Mouse (Mus musculus): ENCODE results near the gene Polr3gl. TPM values are rescaled to one million over a fixed set of nuclear protein-coding genes. Genes with fewer than 3 reads are reported as not detected.

The Polr3gl gene
- polyA plus RNA-seq, 1 experiment from 2014 or later = 28.4 TPM

- Histone ChIP-seq H3K27ac (ENCODE audit: low read depth, low read length) (no peak overlapping the region), H3K4me1 (replicated peaks; ENCODE audit: control insufficient read depth, insufficient read depth, low read length) (peaks cover 10% of the 10 kb centered on the region), H3K9ac (ENCODE audit: low read length) (peak overlapping the region; percentile 73), H3K36me3 (ENCODE audit: control insufficient read depth, insufficient read depth, low read length) (peaks cover 6% of the 10 kb centered on the region; the same call in 1 of the 2 replicates), H3K4me3 (ENCODE audit: low read depth, low read length) (peak overlapping the region; percentile 65), H3K9me3 (ENCODE audit: control insufficient read depth, low read length) (no peaks in the 10 kb centered on the region), H3K27me3 (ENCODE audit: control insufficient read depth, insufficient read depth, low read length) (no peaks in the 10 kb centered on the region), H3K4me2 (ENCODE audit: low read depth, low read length, severe bottlenecking) (peak overlapping the region; percentile 86)
- no peak for ATAC-seq (replicated peaks; ENCODE audit: low FRiP score)
- no peak for DNase-seq (ENCODE audit: low spot score)
- WGBS = 56% methylated on average over 10 of the region's 10 CpGs
Observed at GRCm38 (mm10) chr3:96558668-96559196, 35.2 kb downstream of the Polr3gl start.

DNA sequence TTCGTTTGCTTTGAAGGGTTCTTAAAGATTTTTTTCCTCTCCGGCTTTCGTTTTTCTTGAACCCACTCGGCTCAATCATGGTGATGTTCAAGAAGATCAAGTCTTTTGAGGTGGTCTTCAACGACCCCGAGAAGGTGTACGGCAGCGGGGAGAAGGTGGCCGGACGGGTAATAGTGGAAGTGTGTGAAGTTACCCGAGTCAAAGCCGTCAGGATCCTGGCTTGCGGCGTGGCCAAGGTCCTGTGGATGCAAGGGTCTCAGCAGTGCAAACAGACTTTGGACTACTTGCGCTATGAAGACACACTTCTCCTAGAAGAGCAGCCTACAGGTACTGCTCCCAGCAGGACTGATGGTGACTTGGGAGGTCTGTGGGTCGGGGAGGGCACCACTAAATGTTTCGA, 35.8 kb downstream of the Polr3gl start:
- Histone ChIP-seq H3K4me3 (ENCODE audit: low read depth, low read length) (peak overlapping the region; percentile 65), H3K4me1 (replicated peaks; ENCODE audit: control insufficient read depth, insufficient read depth, low read length) (peaks cover 10% of the 10 kb centered on the region), H3K27me3 (ENCODE audit: control insufficient read depth, insufficient read depth, low read length) (no peaks in the 10 kb centered on the region), H3K36me3 (ENCODE audit: control insufficient read depth, insufficient read depth, low read length) (peaks cover 6% of the 10 kb centered on the region; the same call in 1 of the 2 replicates), H3K9ac (ENCODE audit: low read length) (peak overlapping the region; percentile 73), H3K4me2 (ENCODE audit: low read depth, low read length, severe bottlenecking) (peak overlapping the region; percentile 86), H3K27ac (ENCODE audit: low read depth, low read length) (no peak overlapping the region; the same call in 1 of the 2 replicates), H3K9me3 (ENCODE audit: control insufficient read depth, low read length) (no peaks in the 10 kb centered on the region)
- DNase-seq (ENCODE audit: low spot score) (no peak), ATAC-seq (replicated peaks; ENCODE audit: low FRiP score) (0 out of 2 replicates have a peak, but pooled peaks have one; percentile 29)
- 1% methylated on average over 17 of the region's 17 CpGs for WGBS

GRCm38 (mm10) chr3:96557694-96558093, 36.3 kb downstream of the Polr3gl start, which contains the start of gene Txnip:
Gene Txnip, plus strand, starts transcription at chr3:96557957.
- H3K9ac ChIP-seq (ENCODE audit: low read length) = peak within 1 kb of the TSS; percentile 73
- DNase-seq (ENCODE audit: low spot score) = peak; percentile 99
- peak within 1 kb of the TSS; percentile 86 for H3K4me2 ChIP-seq (ENCODE audit: low read depth, low read length, severe bottlenecking)
- H3K9me3 ChIP-seq (ENCODE audit: control insufficient read depth, low read length) = no peaks in the 10 kb centered on the region
- peak within 1 kb of the TSS; percentile 65 for H3K4me3 ChIP-seq (ENCODE audit: low read depth, low read length)
- peak; percentile 100 for ATAC-seq (replicated peaks; ENCODE audit: low FRiP score)
- WGBS = under 1% methylated on average over 26 of the region's 26 CpGs
- peaks cover 6% of the 10 kb centered on the region; the same call in 1 of the 2 replicates for H3K36me3 ChIP-seq (ENCODE audit: control insufficient read depth, insufficient read depth, low read length)
- H3K27ac ChIP-seq (ENCODE audit: low read depth, low read length) = peak within 1 kb of the TSS; percentile 60; the same call in 1 of the 2 replicates
- H3K27me3 ChIP-seq (ENCODE audit: control insufficient read depth, insufficient read depth, low read length) = no peaks in the 10 kb centered on the region
- peaks cover 10% of the 10 kb centered on the region for H3K4me1 ChIP-seq (replicated peaks; ENCODE audit: control insufficient read depth, insufficient read depth, low read length)

DNA sequence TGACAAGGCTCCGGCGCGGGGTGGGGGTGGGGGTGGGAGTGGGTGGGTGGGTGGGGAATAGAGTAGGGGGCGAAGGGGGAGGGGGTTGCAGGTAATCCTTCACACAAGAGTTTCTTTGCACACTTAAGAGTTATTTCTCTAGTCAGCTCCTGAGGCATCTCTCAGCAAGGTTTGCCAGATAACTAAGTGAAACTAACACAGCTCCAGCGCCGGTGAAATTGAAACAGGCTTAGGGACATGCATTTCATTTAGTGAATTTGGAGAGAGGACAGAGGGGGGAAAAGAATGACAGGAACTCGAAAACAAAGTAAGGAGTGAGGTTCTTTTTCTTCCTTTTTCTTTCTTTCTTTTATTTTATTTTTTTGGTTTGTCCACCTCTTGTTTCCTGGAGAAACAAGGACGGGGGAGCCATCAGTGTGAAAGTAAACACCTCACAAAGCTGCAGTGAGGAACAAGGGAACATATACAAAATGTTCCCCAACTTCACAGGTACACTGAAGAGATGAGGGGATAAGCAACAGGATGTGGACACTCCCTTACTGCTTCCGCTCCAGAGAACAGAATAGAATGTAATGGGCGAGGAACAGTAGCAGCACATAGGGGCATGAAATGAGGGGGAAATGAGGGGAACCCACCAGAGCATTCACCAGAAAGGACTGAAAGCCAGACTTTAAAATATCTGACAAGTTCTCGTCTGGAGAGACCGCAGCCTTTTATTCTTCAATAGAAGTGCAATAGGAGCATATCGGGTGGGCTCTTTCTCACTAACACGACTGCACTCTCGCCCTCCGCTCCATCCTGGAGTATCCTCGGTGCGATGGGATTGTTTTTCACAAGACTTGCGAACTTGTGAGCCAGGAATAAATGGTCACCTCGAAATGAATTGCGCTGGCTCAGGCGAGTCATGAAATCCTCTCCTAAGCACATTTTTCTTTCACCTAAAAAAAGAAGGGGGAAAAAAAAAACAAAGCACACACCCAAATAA, 37.0 kb downstream of the Polr3gl start:
- Histone ChIP-seq H3K4me2 (ENCODE audit: low read depth, low read length, severe bottlenecking) (peak overlapping the region; percentile 86), H3K9ac (ENCODE audit: low read length) (peak overlapping the region; percentile 57), H3K27me3 (ENCODE audit: control insufficient read depth, insufficient read depth, low read length) (no peaks in the 10 kb centered on the region), H3K4me1 (replicated peaks; ENCODE audit: control insufficient read depth, insufficient read depth, low read length) (peaks cover 10% of the 10 kb centered on the region), H3K4me3 (ENCODE audit: low read depth, low read length) (peak overlapping the region; percentile 65), H3K9me3 (ENCODE audit: control insufficient read depth, low read length) (no peaks in the 10 kb centered on the region), H3K27ac (ENCODE audit: low read depth, low read length) (peak overlapping the region; percentile 60; the same call in 1 of the 2 replicates), H3K36me3 (ENCODE audit: control insufficient read depth, insufficient read depth, low read length) (peaks cover 6% of the 10 kb centered on the region; the same call in 1 of the 2 replicates)
- ATAC-seq (replicated peaks; ENCODE audit: low FRiP score) (no peak), DNase-seq (ENCODE audit: low spot score) (no peak)
- WGBS = 11% methylated on average over 22 of the region's 22 CpGs

GRCm38 (mm10) chr3:96555999-96556614, 37.9 kb downstream of the Polr3gl start:
- H3K27ac ChIP-seq (ENCODE audit: low read depth, low read length) = no peak overlapping the region
- no peak overlapping the region; the same call in 1 of the 2 replicates for H3K4me2 ChIP-seq (ENCODE audit: low read depth, low read length, severe bottlenecking)
- H3K4me3 ChIP-seq (ENCODE audit: low read depth, low read length) = no peak overlapping the region; the same call in 1 of the 2 replicates
- H3K27me3 ChIP-seq (ENCODE audit: control insufficient read depth, insufficient read depth, low read length) = no peaks in the 10 kb centered on the region
- H3K36me3 ChIP-seq (ENCODE audit: control insufficient read depth, insufficient read depth, low read length) = peaks cover 6% of the 10 kb centered on the region; the same call in 1 of the 2 replicates
- H3K9ac ChIP-seq (ENCODE audit: low read length) = no peak overlapping the region
- H3K9me3 ChIP-seq (ENCODE audit: control insufficient read depth, low read length) = no peaks in the 10 kb centered on the region
- peaks cover 10% of the 10 kb centered on the region for H3K4me1 ChIP-seq (replicated peaks; ENCODE audit: control insufficient read depth, insufficient read depth, low read length)
- ATAC-seq (replicated peaks; ENCODE audit: low FRiP score) (no peak), DNase-seq (ENCODE audit: low spot score) (no peak)
- 79% methylated on average over 15 of the region's 15 CpGs for WGBS

- Histone ChIP-seq H3K4me1 (replicated peaks; ENCODE audit: control insufficient read depth, insufficient read depth, low read length) (peaks cover 10% of the 10 kb centered on the region), H3K9me3 (ENCODE audit: control insufficient read depth, low read length) (no peaks in the 10 kb centered on the region), H3K27ac (ENCODE audit: low read depth, low read length) (peak overlapping the region; percentile 15; the same call in 1 of the 2 replicates), H3K9ac (ENCODE audit: low read length) (no peak overlapping the region), H3K4me2 (ENCODE audit: low read depth, low read length, severe bottlenecking) (no peak overlapping the region), H3K36me3 (ENCODE audit: control insufficient read depth, insufficient read depth, low read length) (0 out of 2 replicates have a peak, but pooled peaks cover 2% of the 10 kb centered on the region), H3K4me3 (ENCODE audit: low read depth, low read length) (no peak overlapping the region), H3K27me3 (ENCODE audit: control insufficient read depth, insufficient read depth, low read length) (no peaks in the 10 kb centered on the region)
- 56% methylated on average over 12 of the region's 12 CpGs for WGBS
- ATAC-seq (replicated peaks; ENCODE audit: low FRiP score) = no peak
- DNase-seq (ENCODE audit: low spot score) = no peak
Observed at GRCm38 (mm10) chr3:96555041-96555596, 38.9 kb downstream of the Polr3gl start.

DNA sequence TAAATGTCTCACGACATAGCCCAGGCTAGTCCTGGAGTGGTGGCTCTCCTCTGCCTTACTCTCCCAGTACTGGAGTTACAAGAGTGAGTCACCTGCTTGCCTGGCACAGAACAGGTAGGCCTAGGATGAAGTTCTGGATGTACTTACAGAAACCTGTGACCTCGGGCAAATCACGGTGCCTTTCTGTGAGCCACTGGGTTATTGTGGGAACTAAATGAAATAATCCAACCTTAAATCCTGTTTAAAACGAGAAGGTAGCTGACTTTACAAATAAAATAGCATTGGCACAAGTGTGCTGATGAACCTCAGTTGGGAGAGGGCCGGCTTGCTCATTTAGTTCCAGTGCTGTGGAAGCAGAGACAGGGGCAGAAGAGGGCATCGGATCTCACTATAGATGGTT, 39.7 kb downstream of the Polr3gl start:
- H3K9me3 ChIP-seq (ENCODE audit: control insufficient read depth, low read length) = no peaks in the 10 kb centered on the region
- ATAC-seq (replicated peaks; ENCODE audit: low FRiP score) = no peak
- H3K27me3 ChIP-seq (ENCODE audit: control insufficient read depth, insufficient read depth, low read length) = no peaks in the 10 kb centered on the region
- DNase-seq (ENCODE audit: low spot score) = no peak
- H3K4me1 ChIP-seq (replicated peaks; ENCODE audit: control insufficient read depth, insufficient read depth, low read length) = peaks cover 8% of the 10 kb centered on the region
- H3K36me3 ChIP-seq (ENCODE audit: control insufficient read depth, insufficient read depth, low read length) = no peaks in the 10 kb centered on the region
- no peak overlapping the region for H3K4me3 ChIP-seq (ENCODE audit: low read depth, low read length)
- H3K9ac ChIP-seq (ENCODE audit: low read length) = no peak overlapping the region
- no peak overlapping the region for H3K27ac ChIP-seq (ENCODE audit: low read depth, low read length)
- 86% methylated on average over 6 of the region's 6 CpGs for WGBS
- H3K4me2 ChIP-seq (ENCODE audit: low read depth, low read length, severe bottlenecking) = no peak overlapping the region

DNA sequence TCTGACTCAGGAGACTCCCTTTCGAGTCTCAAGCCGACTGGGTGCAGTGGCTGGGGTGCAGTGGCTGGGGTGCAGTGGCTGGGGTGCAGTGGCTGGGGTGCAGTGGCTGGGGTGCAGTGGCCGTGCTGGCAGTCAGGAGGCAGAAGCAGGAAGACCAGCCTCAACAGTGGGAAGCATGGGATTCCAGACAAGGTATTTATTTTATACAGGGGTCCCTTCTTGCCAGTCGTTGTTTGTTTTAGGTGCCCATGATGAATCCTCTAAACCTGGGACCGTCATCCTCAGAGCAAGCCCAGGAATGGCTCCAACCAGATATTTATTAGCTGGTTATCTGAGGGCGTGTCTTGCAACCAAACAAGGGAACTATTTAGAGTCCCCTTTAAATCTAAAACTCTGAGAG, 40.4 kb downstream of the Polr3gl start:
- ATAC-seq (replicated peaks; ENCODE audit: low FRiP score) (no peak), DNase-seq (ENCODE audit: low spot score) (no peak)
- H3K9me3 ChIP-seq (ENCODE audit: control insufficient read depth, low read length) = no peaks in the 10 kb centered on the region
- H3K4me1 ChIP-seq (replicated peaks; ENCODE audit: control insufficient read depth, insufficient read depth, low read length) = peaks cover 5% of the 10 kb centered on the region
- no peak overlapping the region for H3K27ac ChIP-seq (ENCODE audit: low read depth, low read length)
- 83% methylated on average over 6 of the region's 6 CpGs for WGBS
- H3K9ac ChIP-seq (ENCODE audit: low read length) = no peak overlapping the region
- H3K4me2 ChIP-seq (ENCODE audit: low read depth, low read length, severe bottlenecking) = no peak overlapping the region
- no peak overlapping the region for H3K4me3 ChIP-seq (ENCODE audit: low read depth, low read length)
- no peaks in the 10 kb centered on the region for H3K36me3 ChIP-seq (ENCODE audit: control insufficient read depth, insufficient read depth, low read length)
- no peaks in the 10 kb centered on the region for H3K27me3 ChIP-seq (ENCODE audit: control insufficient read depth, insufficient read depth, low read length)

Measured in forebrain, embryonic 11.5 days (tissue).